Mouse (Mus musculus) left cerebral cortex, postnatal 25 days (tissue): ENCODE data around the gene Dpp7. TPM values are rescaled to one million over a fixed set of nuclear protein-coding genes. Genes with fewer than 3 reads are reported as not detected.

Source experiments
- DNase-seq, 2 experiments: peaks; one replicate each; pipeline ENCODE4 v3.0.0; 2022; ENCODE audit warnings: low spot score in 2 of 2, mixed read lengths in 1 of 2
- intact Hi-C: fragments of 180-260 bp; cut with DNase I; formaldehyde crosslinking; loops from one replicate; pipeline ENCODE4 v1.15.1; 2025
- total RNA-seq, 2 experiments: library from RNA; stranded (reverse); gene quantifications; 2 replicates each; pipeline ENCODE4 v1.2.3; 2021

The Dpp7 gene
- total RNA-seq, 2 experiments from 2014 or later: 28.2 to 33.2 TPM

DNA sequence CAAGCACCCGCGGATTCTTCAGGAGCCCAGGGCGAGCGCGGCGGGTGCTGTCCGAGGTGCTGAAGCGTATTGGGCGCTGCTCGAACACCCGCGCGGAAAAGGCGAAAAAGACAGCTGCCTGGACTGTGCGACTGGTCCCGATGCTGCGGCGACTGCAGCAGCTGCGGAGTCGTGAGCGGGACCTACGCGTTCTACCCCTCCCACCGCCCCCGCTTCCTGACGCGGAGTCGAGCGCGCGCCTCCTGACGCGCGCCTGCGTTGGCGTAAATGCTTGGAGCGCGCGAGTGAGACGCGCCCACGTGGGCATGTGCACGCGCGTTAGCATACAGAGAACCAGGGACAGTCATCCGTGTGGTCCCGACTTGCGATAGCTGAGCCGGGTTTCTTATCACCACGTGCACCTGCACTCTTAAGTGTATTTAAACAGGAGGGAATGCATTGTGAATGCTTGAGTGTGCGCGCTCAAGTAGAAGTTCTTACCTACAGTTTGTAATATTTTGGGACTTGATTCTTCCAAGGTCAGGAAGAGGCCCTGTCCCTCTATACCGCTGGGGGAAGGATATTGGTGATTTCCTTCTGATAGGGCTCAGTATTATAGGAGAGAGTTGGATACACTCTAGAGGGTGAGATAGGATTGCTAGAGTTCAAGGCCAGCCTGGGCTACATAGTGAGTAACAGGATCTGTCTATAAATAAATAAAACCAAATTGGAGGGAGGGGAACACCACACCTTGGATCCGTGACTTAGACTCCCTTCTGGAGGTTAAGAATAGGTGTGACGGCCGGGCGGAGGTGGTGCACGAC is 37.0 kb downstream of the Dpp7 start, which contains the start of gene Grin1:
Gene Grin1, minus strand, starts transcription at position 217 of the 803 bp plus-strand sequence.
- peak; percentile 92 to 96 for DNase-seq
- intact Hi-C loops: no loop called here

- peak; percentile 60 to 85 for DNase-seq
- intact Hi-C loops: no loop called here
These were observed 37.8 kb downstream of the Dpp7 start for GRCm38 (mm10) chr2:25318119-25318966.

DNA sequence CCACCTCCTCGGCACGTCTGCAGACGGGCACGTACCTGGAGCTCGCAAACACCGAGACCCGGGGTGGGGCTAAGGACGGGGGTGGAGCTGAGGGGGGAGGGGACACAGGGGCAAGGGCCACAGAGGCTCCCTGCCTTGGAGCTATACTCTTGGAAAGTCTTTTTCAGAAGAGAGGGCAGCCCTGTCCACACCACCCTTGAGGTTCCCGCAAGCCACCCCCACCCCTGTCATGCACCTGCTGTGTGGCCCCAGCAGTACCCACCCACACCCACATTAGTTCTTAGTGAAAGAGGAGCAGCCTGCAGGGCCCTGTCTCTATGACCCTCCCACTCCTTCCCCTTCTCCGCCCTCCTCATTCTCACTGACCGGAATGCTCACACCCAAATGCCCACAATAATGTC is 44.7 kb downstream of the Dpp7 start:
- intact Hi-C loops: no loop called here
- no peak for DNase-seq

DNA sequence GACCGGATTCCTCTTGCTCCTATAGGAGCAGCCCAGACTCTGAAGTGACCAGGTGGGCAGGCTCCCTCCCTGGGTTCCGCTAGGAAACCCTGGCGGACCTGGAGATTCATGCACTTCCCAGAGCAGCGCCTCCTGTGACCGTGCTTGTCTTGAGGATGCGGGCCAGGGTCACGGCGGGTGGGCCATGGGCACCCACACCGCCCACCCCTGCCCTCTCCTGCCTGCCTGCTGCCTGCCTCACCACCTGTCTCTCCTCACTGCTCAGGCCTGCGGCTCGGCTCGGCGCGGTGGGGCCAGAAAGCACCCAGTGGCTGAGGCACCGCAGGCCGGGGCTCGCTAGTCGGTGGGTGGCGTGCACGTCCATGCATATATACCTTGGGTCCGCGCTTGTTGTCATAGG is 45.2 kb downstream of the Dpp7 start:
- intact Hi-C loops: no loop called here
- no peak for DNase-seq

DNA sequence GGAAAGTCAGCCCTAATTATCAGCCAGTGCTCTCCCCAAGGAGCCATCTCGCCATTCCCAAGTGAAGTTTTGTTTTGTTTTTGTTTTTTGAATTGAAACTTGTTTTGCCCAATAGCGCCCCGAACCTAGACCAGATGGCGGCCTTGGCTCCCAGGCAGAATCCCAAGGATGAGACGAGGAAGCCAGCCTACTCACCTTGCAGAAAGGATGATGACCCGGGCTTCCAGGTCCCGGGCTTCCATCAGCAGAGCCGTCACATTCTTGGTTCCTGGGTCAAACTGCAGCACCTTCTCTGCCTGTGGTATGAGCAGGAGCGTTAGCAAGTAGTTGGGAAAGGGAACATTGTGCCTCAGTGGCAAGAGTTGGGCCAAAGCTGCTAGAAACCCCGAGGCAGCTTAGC is 46.0 kb downstream of the Dpp7 start:
- no peak for DNase-seq
- intact Hi-C loops: no loop called here

DNA sequence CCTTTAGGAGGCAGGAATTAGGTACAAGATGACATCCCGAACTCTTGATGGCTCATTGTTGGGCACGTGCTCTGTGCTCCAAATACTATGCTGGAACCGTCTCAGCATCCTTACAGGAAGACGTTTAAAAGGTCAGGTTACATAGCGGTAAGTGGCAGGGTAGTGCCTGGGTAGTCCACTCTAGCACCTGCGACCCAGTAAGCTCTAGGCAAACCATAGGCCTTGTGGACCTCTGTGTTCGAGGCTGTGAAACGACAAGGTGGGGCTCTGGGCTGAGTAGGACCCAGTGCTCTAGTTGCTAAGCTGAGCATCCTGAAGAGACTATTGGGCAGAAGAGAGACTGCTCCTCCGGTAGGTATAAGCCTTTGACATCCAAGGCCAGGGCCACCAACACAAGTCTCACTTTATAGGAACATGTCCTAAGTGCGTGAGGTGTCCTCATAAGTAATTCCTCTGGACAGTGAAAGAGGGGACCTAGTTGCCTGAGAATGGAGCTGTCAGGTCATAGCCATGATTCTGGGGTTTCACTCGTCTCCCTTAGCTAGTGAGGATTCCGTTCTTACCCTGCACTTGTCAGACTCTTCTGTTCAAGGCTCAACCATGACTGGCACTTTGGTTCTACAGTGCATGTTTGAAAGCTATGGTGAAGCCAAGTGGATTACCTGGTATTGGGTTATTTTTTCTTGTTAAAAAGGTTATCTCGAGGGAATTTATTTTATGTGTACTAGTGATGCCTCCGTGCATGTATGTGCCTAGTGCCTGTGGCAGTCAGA is 50.4 kb downstream of the Dpp7 start:
- intact Hi-C loops: no loop called here
- no peak for DNase-seq

GRCm38 (mm10) chr2:25304657-25305541 is 51.3 kb downstream of the Dpp7 start:
- no peak for DNase-seq
- intact Hi-C loops: no loop called here

- intact Hi-C loops: no loop called here
- peak in 1 of 2 experiments; percentile 59 for DNase-seq
These were observed 52.1 kb downstream of the Dpp7 start for GRCm38 (mm10) chr2:25303931-25304656.

DNA sequence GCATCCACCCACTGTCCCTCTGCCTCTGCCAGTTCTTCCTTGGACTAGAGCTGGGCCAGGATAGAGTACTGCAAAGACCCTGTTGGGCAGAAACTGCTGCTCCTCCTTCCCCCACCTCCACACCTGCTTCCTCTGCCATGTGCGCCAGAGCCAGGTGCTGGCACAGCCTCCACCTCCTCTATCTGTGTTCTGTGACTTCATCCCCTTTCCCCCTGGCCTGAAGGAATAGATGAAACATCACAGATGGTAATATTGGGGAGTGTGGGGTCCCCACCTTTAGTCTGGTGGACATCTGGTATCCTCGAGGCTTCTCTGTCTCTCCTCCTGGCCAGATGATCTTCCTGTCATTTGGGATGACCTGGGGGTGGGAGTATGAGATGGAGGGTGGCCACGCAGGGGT is 52.7 kb downstream of the Dpp7 start:
- no peak for DNase-seq
- intact Hi-C loops: no loop called here

Other genes with a start within 250 kb of the Dpp7 start
- gene Nrarp, start 175.6 kb downstream of the Dpp7 start, total RNA-seq: 10 to 100 TPM; 21.7 to 30.7 TPM
- 1 to 10 TPM; 1.9 to 2.3 TPM for gene Tor4a, start 159.5 kb downstream of the Dpp7 start, total RNA-seq
- 10 to 100 TPM; 50.8 to 51.8 TPM for gene Nelfb, start 144.9 kb downstream of the Dpp7 start, total RNA-seq
- under 1 TPM in 1 of 2 experiments, not detected in 1; 0.23 TPM for gene Stpg3, start 141.7 kb downstream of the Dpp7 start, total RNA-seq
- gene Fam166a, start 137.6 kb downstream of the Dpp7 start, total RNA-seq: not detected
- 100 to 1,000 TPM; 376 to 398 TPM for gene Tubb4b, start 131.7 kb downstream of the Dpp7 start, total RNA-seq
- not detected for gene Slc34a3, start 122.0 kb downstream of the Dpp7 start, total RNA-seq
- not detected for gene Rnf224, start 119.6 kb downstream of the Dpp7 start, total RNA-seq
- 100 to 1,000 TPM; 243 to 256 TPM for gene Rnf208, start 114.1 kb downstream of the Dpp7 start, total RNA-seq
- gene Cysrt1, start 113.9 kb downstream of the Dpp7 start, total RNA-seq: not detected
- 1 to 10 TPM; 1.6 to 2.9 TPM for gene AL732309.1, start 109.5 kb downstream of the Dpp7 start, total RNA-seq
- gene Tmem203, start 100.9 kb downstream of the Dpp7 start, total RNA-seq: 10 to 100 TPM; 32.8 to 37.3 TPM
- gene Tprn, start 93.7 kb downstream of the Dpp7 start, total RNA-seq: 10 to 100 TPM; 14.4 to 15.5 TPM
- 10 to 100 TPM; 67.2 to 69.6 TPM for gene Ssna1, start 83.9 kb downstream of the Dpp7 start, total RNA-seq
- 10 to 100 TPM; 73.0 to 77.2 TPM for gene Anapc2, start 83.9 kb downstream of the Dpp7 start, total RNA-seq
- gene Tmem210, start 68.2 kb downstream of the Dpp7 start, total RNA-seq: not detected
- not detected for gene Lrrc26, start 66.4 kb downstream of the Dpp7 start, total RNA-seq
- 100 to 1,000 TPM; 435 to 455 TPM for gene Grin1, start 37.2 kb downstream of the Dpp7 start, total RNA-seq
- 10 to 100 TPM; 55.0 to 59.5 TPM for gene Man1b1, start 24.0 kb downstream of the Dpp7 start, total RNA-seq
- gene Uap1l1, start 9.3 kb upstream of the Dpp7 start, total RNA-seq: 10 to 100 TPM; 11.3 to 14.0 TPM
- gene Sapcd2, start 16.0 kb upstream of the Dpp7 start, total RNA-seq: 1 to 10 TPM; 1.9 to 2.5 TPM
- 10 to 100 TPM; 11.7 to 13.2 TPM for gene Entpd2, start 39.5 kb upstream of the Dpp7 start, total RNA-seq
- 100 to 1,000 TPM; 331 to 339 TPM for gene Npdc1, start 43.0 kb upstream of the Dpp7 start, total RNA-seq
- gene Fut7, start 66.9 kb upstream of the Dpp7 start, total RNA-seq: under 1 TPM; 0.32 to 0.37 TPM
- 100 to 1,000 TPM; 154 to 165 TPM for gene Abca2, start 72.3 kb upstream of the Dpp7 start, total RNA-seq
- under 1 TPM in 1 of 2 experiments, not detected in 1; 0.69 TPM for gene Clic3, start 100.5 kb upstream of the Dpp7 start, total RNA-seq
- 10 to 100 TPM; 68.6 to 81.0 TPM for gene Paxx, start 104.7 kb upstream of the Dpp7 start, total RNA-seq
- gene Ptgds, start 113.7 kb upstream of the Dpp7 start, total RNA-seq: 1,000 to 10,000 TPM; 1,926 to 2,241 TPM
- not detected for gene Lcn12, start 137.6 kb upstream of the Dpp7 start, total RNA-seq
- gene Fbxw5, start 144.4 kb upstream of the Dpp7 start, total RNA-seq: 100 to 1,000 TPM; 112 to 127 TPM
- gene C8g, start 145.4 kb upstream of the Dpp7 start, total RNA-seq: 1 to 10 TPM; 1.1 to 1.7 TPM
- gene Traf2, start 190.6 kb upstream of the Dpp7 start, total RNA-seq: 10 to 100 TPM in 1 of 2 experiments, 1 to 10 TPM in 1; 9.6 to 10.4 TPM
- 100 to 1,000 TPM; 202 to 214 TPM for gene Edf1, start 201.5 kb upstream of the Dpp7 start, total RNA-seq
- gene Mamdc4, start 218.5 kb upstream of the Dpp7 start, total RNA-seq: 1 to 10 TPM in 1 of 2 experiments, under 1 TPM in 1; 0.69 to 2.1 TPM
- gene Phpt1, start 218.9 kb upstream of the Dpp7 start, total RNA-seq: 10 to 100 TPM; 73.8 to 74.3 TPM
- 100 to 1,000 TPM; 109 to 120 TPM for gene Ajm1, start 225.4 kb upstream of the Dpp7 start, total RNA-seq